In genomic region chr17:47467659-47468058, GRCm38 (mm10) we compare ENCODE assay signal across 15 mouse cellular contexts. TPM values are rescaled to one million over a fixed set of nuclear protein-coding genes. Genes with fewer than 3 reads are reported as not detected.
A peak's percentile ranks its signal among the peaks of the same experiment; 100 is the strongest.
DNase-seq lines count a peak whose midpoint lies in the region; ATAC-seq and TF ChIP-seq lines count a peak whose summit lies in the region.
"Had no signal": no experiment of that assay in that cellular context is flagged by ENCODE, and none has a peak within 500 bp of the region (broad histone marks: within the 10 kb centered on the region; RNA-seq: fewer than 3 reads in every experiment).

No protein-coding gene starts in this region.

- no peak overlapping the region for H3K27ac ChIP-seq in heart, embryonic 11.5 days (ENCODE audit: low read depth, low read length)
- H3K27ac ChIP-seq in kidney, embryonic 15.5 days, result no peak overlapping the region
- no peak overlapping the region for H3K27ac ChIP-seq in kidney, adult 2 months (ENCODE audit: insufficient read depth, low read depth, low read length)
- no peak overlapping the region for H3K27ac ChIP-seq in testis, adult 2 months (ENCODE audit: control insufficient read depth, insufficient read depth, low read depth, low read length)
- H3K27ac ChIP-seq: limb, embryonic 15.5 days; lung, embryonic 15.5 days; macrophage had no signal

- TF ChIP-seq CTCF in kidney, adult 2 months (conservative IDR thresholded peaks at IDR 0.05; ENCODE audit: insufficient read depth, insufficient read length, low read depth, low read length), result no peak
- TF ChIP-seq CTCF in testis, adult 2 months (IDR thresholded peaks at IDR 0.05; ENCODE audit: control insufficient read depth, insufficient read depth, insufficient replicate concordance, low read depth, low read length), result no peak

- WGBS in heart, embryonic 11.5 days (ENCODE audit: insufficient replicate concordance), result 61% methylated on average over 11 of the region's 11 CpGs
- WGBS in kidney, embryonic 15.5 days, result 64% methylated on average over 11 of the region's 11 CpGs
- WGBS in kidney, adult 2 months, result 83% methylated on average over 11 of the region's 11 CpGs

- ATAC-seq in heart, embryonic 11.5 days (replicated peaks; ENCODE audit: insufficient number of reproducible peaks, low FRiP score, low TSS enrichment), result no peak
- no peak for ATAC-seq in kidney, embryonic 15.5 days (replicated peaks; ENCODE audit: low FRiP score)

- H3K4me3 ChIP-seq in heart, embryonic 11.5 days (ENCODE audit: low read depth, low read length), result peak overlapping the region; percentile 34; the same call in 1 of the 2 replicates
- no peak overlapping the region for H3K4me3 ChIP-seq in kidney, embryonic 15.5 days (replicated peaks)
- H3K4me3 ChIP-seq in kidney, adult 2 months (ENCODE audit: insufficient read depth, low read depth, low read length), result no peak overlapping the region
- H3K4me3 ChIP-seq in testis, adult 2 months (ENCODE audit: control insufficient read depth, low read depth, low read length), result peak overlapping the region; percentile 86
- H3K4me3 ChIP-seq: lung, embryonic 15.5 days had no signal

- TF ChIP-seq POLR2A in kidney, adult 2 months (IDR thresholded peaks at IDR 0.05; ENCODE audit: low read depth, low read length), result no peak
- TF ChIP-seq POLR2A in testis, adult 2 months (IDR thresholded peaks at IDR 0.05; ENCODE audit: control insufficient read depth, low read depth, low read length), result no peak

- peaks cover 35% of the 10 kb centered on the region for H3K4me1 ChIP-seq in heart, embryonic 11.5 days (ENCODE audit: control insufficient read depth, insufficient read depth, low read length)
- H3K4me1 ChIP-seq in kidney, embryonic 15.5 days, result peaks cover 68% of the 10 kb centered on the region
- peaks cover 8% of the 10 kb centered on the region; the same call in 1 of the 2 replicates for H3K4me1 ChIP-seq in kidney, adult 2 months (ENCODE audit: control insufficient read depth, insufficient read depth, low read length)
- H3K4me1 ChIP-seq in testis, adult 2 months (ENCODE audit: control insufficient read depth, insufficient read depth, low read length), result peaks cover 15% of the 10 kb centered on the region

- DNase-seq in heart, postnatal 4 days, result no peak
- DNase-seq in kidney, adult 2 months, result no peak
- DNase-seq in testis, postnatal 14 days (ENCODE audit: low spot score), result no peak
- no peak for DNase-seq in cerebellum, adult 11 months
- DNase-seq: gastrocnemius, postnatal 10 days; kidney, adult 9 months; kidney, postnatal 4 days; thymus, adult 2 months had no signal

- H3K27me3 ChIP-seq in heart, embryonic 11.5 days (ENCODE audit: control insufficient read depth, insufficient read depth, low read length), result peaks cover 36% of the 10 kb centered on the region
- H3K27me3 ChIP-seq in kidney, embryonic 15.5 days, result peaks cover 29% of the 10 kb centered on the region
- H3K27me3 ChIP-seq in kidney, adult 2 months (replicated peaks; ENCODE audit: control insufficient read depth, insufficient read depth, low read length), result no peaks in the 10 kb centered on the region
- no peaks in the 10 kb centered on the region for H3K27me3 ChIP-seq in testis, adult 2 months (ENCODE audit: control insufficient read depth, insufficient read depth, low read length)

- H3K9ac ChIP-seq in heart, embryonic 11.5 days (ENCODE audit: low read depth, low read length), result no peak overlapping the region; the same call in 1 of the 2 replicates
- H3K9ac ChIP-seq in kidney, embryonic 15.5 days, result no peak overlapping the region
- H3K9ac ChIP-seq: limb, embryonic 15.5 days; lung, embryonic 15.5 days had no signal

- no peaks in the 10 kb centered on the region for H3K36me3 ChIP-seq in heart, embryonic 11.5 days (ENCODE audit: control insufficient read depth, insufficient read depth, low read length)
- H3K36me3 ChIP-seq in kidney, embryonic 15.5 days, result no peaks in the 10 kb centered on the region
- no peaks in the 10 kb centered on the region for H3K36me3 ChIP-seq in kidney, adult 2 months (ENCODE audit: control insufficient read depth, insufficient read depth, low read length)
- H3K36me3 ChIP-seq in testis, adult 2 months (ENCODE audit: control insufficient read depth, insufficient read depth, low read length), result no peaks in the 10 kb centered on the region
- H3K36me3 ChIP-seq: limb, embryonic 15.5 days; lung, embryonic 15.5 days had no signal

- H3K9me3 ChIP-seq in heart, embryonic 11.5 days (replicated peaks; ENCODE audit: control insufficient read depth, low read length), result no peaks in the 10 kb centered on the region
- no peaks in the 10 kb centered on the region for H3K9me3 ChIP-seq in kidney, embryonic 15.5 days (replicated peaks)
- H3K9me3 ChIP-seq: limb, embryonic 15.5 days; lung, embryonic 15.5 days had no signal

- peak overlapping the region; percentile 63; the same call in 1 of the 2 replicates for H3K4me2 ChIP-seq in heart, embryonic 11.5 days
- H3K4me2 ChIP-seq in kidney, embryonic 15.5 days, result peak overlapping the region; percentile 50; the same call in 1 of the 2 replicates

RNA-seq across cellular contexts. Expression of gene 1700001C19Rik, which starts 30.5 kb away (rescaled TPM):
- polyA plus RNA-seq in heart, embryonic 11.5 days (2014; fragmentation: Nextera tagmentation; extraction: Ambion mirVana), result 1.2 and 2.2 TPM in 2 replicates
- total RNA-seq in heart, postnatal 4 days (2021), result under 1 TPM; 0.32 to 0.45 TPM
- polyA plus RNA-seq in kidney, embryonic 15.5 days (2015; fragmentation: Nextera tagmentation; extraction: Ambion mirVana), result 0.26 and 0.46 TPM in 2 replicates
- polyA plus RNA-seq in kidney, adult 2 months (2012; rRNA removed), result 0.09 and 0.23 TPM in 2 replicates
- 545 and 576 TPM in 2 replicates for polyA plus RNA-seq in testis, adult 2 months (2012; rRNA removed)
- total RNA-seq: gastrocnemius, postnatal 10 days; MEL had no signal
- polyA plus RNA-seq: macrophage had no signal

RNA-seq across cellular contexts. Expression of gene AI661453, which starts 31.2 kb away (rescaled TPM):
- 1.2 and 1.6 TPM in 2 replicates for polyA plus RNA-seq in heart, embryonic 11.5 days (2014; fragmentation: Nextera tagmentation; extraction: Ambion mirVana)
- 1 to 10 TPM; 2.2 to 3.5 TPM for total RNA-seq in heart, postnatal 4 days (2021)
- 1.7 and 2.1 TPM in 2 replicates for polyA plus RNA-seq in kidney, embryonic 15.5 days (2015; fragmentation: Nextera tagmentation; extraction: Ambion mirVana)
- 7.9 and 9.7 TPM in 2 replicates for polyA plus RNA-seq in kidney, adult 2 months (2012; rRNA removed)
- 0.53 and 0.81 TPM in 2 replicates for polyA plus RNA-seq in testis, adult 2 months (2012; rRNA removed)
- total RNA-seq: MEL had no signal

RNA-seq across cellular contexts. Expression of gene Taf8, which starts 34.4 kb away (rescaled TPM):
- 15.9 and 18.3 TPM in 2 replicates for polyA plus RNA-seq in heart, embryonic 11.5 days (2014; fragmentation: Nextera tagmentation; extraction: Ambion mirVana)
- 10 to 100 TPM; 13.7 to 14.6 TPM for total RNA-seq in heart, postnatal 4 days (2021)
- polyA plus RNA-seq in kidney, embryonic 15.5 days (2015; fragmentation: Nextera tagmentation; extraction: Ambion mirVana), result 32.2 and 37.0 TPM in 2 replicates
- polyA plus RNA-seq in kidney, adult 2 months (2012; rRNA removed), result 22.9 and 23.7 TPM in 2 replicates
- 15.3 and 17.3 TPM in 2 replicates for polyA plus RNA-seq in testis, adult 2 months (2012; rRNA removed)

RNA-seq across cellular contexts. Expression of gene Ccnd3, which starts 37.2 kb away (rescaled TPM):
- 559 and 565 TPM in 2 replicates for polyA plus RNA-seq in heart, embryonic 11.5 days (2014; fragmentation: Nextera tagmentation; extraction: Ambion mirVana)
- total RNA-seq in heart, postnatal 4 days (2021), result 100 to 1,000 TPM; 170 to 175 TPM
- polyA plus RNA-seq in kidney, embryonic 15.5 days (2015; fragmentation: Nextera tagmentation; extraction: Ambion mirVana), result 272 and 294 TPM in 2 replicates
- 148 and 152 TPM in 2 replicates for polyA plus RNA-seq in kidney, adult 2 months (2012; rRNA removed)
- polyA plus RNA-seq in testis, adult 2 months (2012; rRNA removed), result 253 and 256 TPM in 2 replicates

Comparison
In these comparisons a context has a peak if more than half of its experiments do, and no peak if none do; other contexts are left out.
1. H3K4me3 ChIP-seq: peak in heart, embryonic 11.5 days (single experiment) and testis, adult 2 months (single experiment); none in kidney, embryonic 15.5 days (single experiment) and kidney, adult 2 months (single experiment).
2. RNA of gene 1700001C19Rik, which starts 30.5 kb away (polyA plus RNA-seq): 545 to 576 TPM in testis, adult 2 months; 1.2 to 2.2 TPM in heart, embryonic 11.5 days, 0.26 to 0.46 TPM in kidney, embryonic 15.5 days and 0.09 to 0.23 TPM in kidney, adult 2 months; every median in the first group is over 100 times any median in the second.